8 mouse cellular contexts compared by ENCODE assay signal in the genomic region with DNA sequence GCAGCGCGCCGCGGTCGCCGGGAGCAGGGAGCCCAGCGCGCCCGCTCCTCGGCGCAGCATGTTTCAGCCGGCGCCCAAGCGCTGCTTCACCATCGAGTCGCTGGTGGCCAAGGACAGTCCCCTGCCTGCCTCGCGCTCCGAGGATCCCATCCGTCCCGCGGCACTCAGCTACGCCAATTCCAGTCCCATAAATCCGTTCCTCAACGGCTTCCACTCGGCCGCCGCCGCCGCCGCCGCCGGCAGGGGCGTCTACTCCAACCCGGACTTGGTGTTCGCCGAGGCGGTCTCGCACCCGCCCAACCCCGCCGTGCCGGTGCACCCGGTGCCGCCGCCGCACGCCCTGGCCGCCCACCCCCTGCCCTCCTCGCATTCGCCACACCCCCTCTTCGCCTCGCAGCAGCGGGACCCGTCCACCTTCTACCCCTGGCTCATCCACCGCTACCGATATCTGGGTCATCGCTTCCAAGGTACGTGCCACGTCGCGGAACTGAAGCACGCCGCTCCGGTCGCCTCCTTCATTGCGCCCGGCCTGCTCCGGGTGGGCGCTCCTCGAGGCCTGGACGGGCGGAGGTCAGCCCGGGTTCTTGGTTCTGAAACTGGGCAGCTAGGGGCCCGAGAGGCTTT. TPM values are rescaled to one million over a fixed set of nuclear protein-coding genes. Genes with fewer than 3 reads are reported as not detected.
DNase-seq lines count a peak whose midpoint lies in the region; ATAC-seq and TF ChIP-seq lines count a peak whose summit lies in the region.

No protein-coding gene starts in this region.

- peak overlapping the region; percentile 67 for H3K4me2 ChIP-seq in forebrain, embryonic 12.5 days
- H3K4me2 ChIP-seq in kidney, embryonic 15.5 days = peak overlapping the region; percentile 60
- peak overlapping the region; percentile 54 for H3K4me2 ChIP-seq in midbrain, embryonic 16.5 days (ENCODE audit: low read length)

- under 1% methylated on average over 74 of the region's 75 CpGs for WGBS in forebrain, embryonic 12.5 days
- under 1% methylated on average over 75 of the region's 75 CpGs for WGBS in kidney, embryonic 15.5 days
- under 1% methylated on average over 75 of the region's 75 CpGs for WGBS in midbrain, embryonic 16.5 days

- no peak for ATAC-seq in forebrain, embryonic 12.5 days (ENCODE audit: low FRiP score)
- ATAC-seq in kidney, embryonic 15.5 days (replicated peaks; ENCODE audit: low FRiP score) = no peak
- ATAC-seq in midbrain, embryonic 16.5 days = 0 out of 2 replicates have a peak, but pooled peaks have one; percentile 27
- no peak for ATAC-seq in erythroblast, adult 5-6 weeks (replicated peaks; ENCODE audit: low FRiP score, poor library complexity, severe bottlenecking)

- peak overlapping the region; percentile 95 for H3K9ac ChIP-seq in forebrain, embryonic 12.5 days
- H3K9ac ChIP-seq in kidney, embryonic 15.5 days = peak overlapping the region; percentile 79
- peak overlapping the region; percentile 65 for H3K9ac ChIP-seq in midbrain, embryonic 16.5 days (ENCODE audit: low read depth, low read length)

- TF ChIP-seq POLR2A in bone marrow macrophage, adult 2 months (IDR thresholded peaks at IDR 0.05; ENCODE audit: borderline replicate concordance, low read depth, low read length) = no peak

- DNase-seq in left cerebral cortex, postnatal 4 days = peak; percentile 34
- no peak for DNase-seq in left cerebral cortex, postnatal 25 days (ENCODE audit: low spot score in 2 of 2)
- DNase-seq in urinary bladder, postnatal 4 days (ENCODE audit: low spot score in 2 of 2) = no peak

- peaks cover 4% of the 10 kb centered on the region; the same call in 1 of the 2 replicates for H3K4me1 ChIP-seq in bone marrow macrophage, adult 2 months (ENCODE audit: control insufficient read depth, insufficient read depth, low read length)
- H3K4me1 ChIP-seq in forebrain, embryonic 12.5 days = peaks cover 38% of the 10 kb centered on the region
- H3K4me1 ChIP-seq in kidney, embryonic 15.5 days = peaks cover 35% of the 10 kb centered on the region
- H3K4me1 ChIP-seq in midbrain, embryonic 16.5 days (ENCODE audit: control insufficient read depth, insufficient read depth, low read length) = peaks cover 14% of the 10 kb centered on the region

- no peak overlapping the region for H3K27ac ChIP-seq in bone marrow macrophage, adult 2 months (ENCODE audit: insufficient read depth, low read depth, low read length)
- peak overlapping the region; percentile 99 for H3K27ac ChIP-seq in forebrain, embryonic 12.5 days
- peak overlapping the region; percentile 97 for H3K27ac ChIP-seq in kidney, embryonic 15.5 days
- H3K27ac ChIP-seq in midbrain, embryonic 16.5 days (ENCODE audit: low read length) = peak overlapping the region; percentile 76

- H3K36me3 ChIP-seq in forebrain, embryonic 12.5 days (replicated peaks) = peaks cover 6% of the 10 kb centered on the region; the same call in 1 of the 2 replicates
- no peaks in the 10 kb centered on the region for H3K36me3 ChIP-seq in kidney, embryonic 15.5 days
- H3K36me3 ChIP-seq in midbrain, embryonic 16.5 days (ENCODE audit: control insufficient read depth, insufficient read depth, low read length) = no peaks in the 10 kb centered on the region

- no peak for TF ChIP-seq CTCF in bone marrow macrophage, adult 2 months (IDR thresholded peaks at IDR 0.05; ENCODE audit: low read depth, low read length)

- peaks cover 65% of the 10 kb centered on the region for H3K27me3 ChIP-seq in forebrain, embryonic 12.5 days
- peaks cover 94% of the 10 kb centered on the region for H3K27me3 ChIP-seq in kidney, embryonic 15.5 days
- peaks cover 52% of the 10 kb centered on the region for H3K27me3 ChIP-seq in midbrain, embryonic 16.5 days (ENCODE audit: control insufficient read depth, insufficient read depth, low read depth, low read length)

- intact Hi-C loops in left cerebral cortex, postnatal 4 days (cut with DNase I) = loop anchor here (10.0 kb wide), 1 partner anchor 866 kb away; no protein-coding TSS in a partner anchor
- intact Hi-C loops in left cerebral cortex, postnatal 25 days (cut with DNase I) = loop anchor here (5.0 kb wide), 3 partner anchors 72 to 283 kb away; no protein-coding TSS in a partner anchor

- H3K9me3 ChIP-seq in forebrain, embryonic 12.5 days = no peaks in the 10 kb centered on the region
- H3K9me3 ChIP-seq in kidney, embryonic 15.5 days (replicated peaks) = no peaks in the 10 kb centered on the region
- no peaks in the 10 kb centered on the region for H3K9me3 ChIP-seq in midbrain, embryonic 16.5 days (replicated peaks; ENCODE audit: control insufficient read depth, low read length, poor library complexity, severe bottlenecking)

- peak overlapping the region; percentile 26; the same call in 1 of the 2 replicates for H3K4me3 ChIP-seq in bone marrow macrophage, adult 2 months (ENCODE audit: insufficient read depth, low read length)
- H3K4me3 ChIP-seq in forebrain, embryonic 12.5 days (replicated peaks) = peak overlapping the region; percentile 77
- peak overlapping the region; percentile 61 for H3K4me3 ChIP-seq in kidney, embryonic 15.5 days (replicated peaks)
- H3K4me3 ChIP-seq in midbrain, embryonic 16.5 days (ENCODE audit: low read depth, low read length) = peak overlapping the region; percentile 43

RNA-seq across cellular contexts. Expression of gene Emx2, which starts 1.1 kb away (rescaled TPM):
- total RNA-seq in left cerebral cortex, postnatal 4 days (2021) = 10 to 100 TPM in 1 of 2 experiments, 1 to 10 TPM in 1; 9.1 to 12.7 TPM
- total RNA-seq in left cerebral cortex, postnatal 25 days (2021) = 10 to 100 TPM; 16.1 to 19.2 TPM
- not detected in 2 replicates for polyA plus RNA-seq in bone marrow macrophage, adult 2 months (2012; ENCODE audit: insufficient read depth, insufficient read length, missing spikeins)
- polyA plus RNA-seq in forebrain, embryonic 12.5 days (2016; fragmentation: Nextera tagmentation; extraction: Ambion mirVana) = 59.0 and 69.4 TPM in 2 replicates
- polyA plus RNA-seq in kidney, embryonic 15.5 days (2015; fragmentation: Nextera tagmentation; extraction: Ambion mirVana) = 38.8 TPM in 2 replicates
- polyA plus RNA-seq in midbrain, embryonic 16.5 days (2015; fragmentation: Nextera tagmentation; extraction: Ambion mirVana) = 10.8 and 14.2 TPM in 2 replicates
- total RNA-seq in erythroblast, adult 5-6 weeks (2015; ENCODE audit: low replicate concordance) = not detected in 2 replicates
- total RNA-seq in erythroblast, adult 5-6 weeks (2017; ENCODE audit: low replicate concordance) = 0.77 TPM in 1 of 2 replicates, not detected in the other

Comparison
In these comparisons a context has a peak if more than half of its experiments do, and no peak if none do; other contexts are left out.
1. H3K4me3 ChIP-seq: peak in every context shown above with its lines; median percentile 77 in forebrain, embryonic 12.5 days; 61 in kidney, embryonic 15.5 days; 43 in midbrain, embryonic 16.5 days; 26 in bone marrow macrophage, adult 2 months.
2. RNA of gene Emx2, which starts 1.1 kb away (polyA plus RNA-seq): 59.0 to 69.4 TPM in forebrain, embryonic 12.5 days, 38.8 TPM in kidney, embryonic 15.5 days and 10.8 to 14.2 TPM in midbrain, embryonic 16.5 days; not detected in bone marrow macrophage, adult 2 months; every median in the first group is over 10 times any median in the second.
3. Peak in every context shown above with its lines, with median percentiles within 50 percentile points of each other: H3K4me2 ChIP-seq and H3K9ac ChIP-seq.